Mouse (Mus musculus): ENCODE measurements at regions not wholly inside any gene's neighbourhood (a gene's known extent, or its start where the extent isn't known, plus 50 kb on each side); places are given as distances from the start of the nearest gene placed in this dataset.
A peak's percentile ranks its signal among the peaks of the same experiment; 100 is the strongest.

DNA sequence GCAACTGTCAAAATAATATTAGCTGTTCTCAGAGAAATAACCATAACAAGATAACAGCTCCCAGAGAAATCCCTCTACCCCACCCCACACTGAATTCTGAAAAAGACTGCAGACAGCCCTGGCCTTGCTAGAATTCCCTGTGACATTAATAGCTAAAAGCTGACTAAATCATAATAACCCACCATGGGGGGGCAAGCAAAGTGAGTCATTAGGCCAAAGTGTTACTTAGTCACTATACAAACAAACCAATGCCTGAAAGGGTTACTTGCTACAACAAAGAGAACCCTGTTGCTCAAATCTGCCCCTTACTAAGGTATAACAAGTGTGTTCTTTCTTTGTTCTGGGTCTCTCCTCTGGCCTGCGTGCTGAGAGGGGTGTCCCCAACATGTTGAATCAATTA is 609.1 kb upstream of the Ppp6c start:
- no peak for DNase-seq

DNA sequence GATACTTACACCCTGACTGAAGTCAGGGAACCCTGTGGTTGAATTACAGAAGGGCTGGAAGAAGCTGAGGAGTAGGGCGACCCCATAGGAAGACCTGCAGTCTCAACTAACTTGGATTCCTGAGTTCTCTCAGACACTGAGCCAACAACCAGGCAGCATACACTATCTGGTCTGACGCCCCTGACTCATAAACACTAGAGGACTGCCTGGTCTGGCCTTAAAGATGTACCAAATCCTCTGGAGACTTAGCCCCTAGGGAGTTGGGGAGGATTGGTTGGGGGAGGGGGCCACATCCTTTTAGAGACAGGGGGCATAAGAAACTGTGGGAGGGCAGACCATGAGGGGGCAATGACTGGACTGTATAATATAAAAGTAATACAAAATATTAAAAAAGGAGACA is 597.6 kb upstream of the Ppp6c start:
- DNase-seq = no peak

DNA sequence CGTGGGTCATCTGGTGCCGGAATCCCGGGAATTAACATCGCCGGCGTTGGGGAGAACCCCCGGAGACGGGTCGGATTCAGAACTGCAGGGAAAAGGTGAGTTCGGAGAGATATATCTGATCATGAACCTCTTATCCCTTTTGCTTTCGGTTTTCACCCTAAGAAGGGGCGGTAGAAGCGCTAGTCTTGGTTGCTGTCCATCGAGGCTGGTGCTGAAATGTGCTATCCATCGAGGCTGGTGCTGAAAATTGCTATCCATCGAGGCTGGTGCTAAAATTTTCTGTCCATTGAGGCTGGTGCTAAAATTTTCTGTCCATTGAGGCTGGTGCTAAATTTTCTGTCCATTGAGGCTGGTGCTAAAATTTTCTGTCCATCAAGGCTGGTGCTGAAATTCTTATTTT is 580.4 kb upstream of the Ppp6c start:
- DNase-seq = peak in 1 of 2 experiments; percentile 1
